Mouse (Mus musculus): ENCODE data around the gene Dnm2.

Gene Dnm2

DNA sequence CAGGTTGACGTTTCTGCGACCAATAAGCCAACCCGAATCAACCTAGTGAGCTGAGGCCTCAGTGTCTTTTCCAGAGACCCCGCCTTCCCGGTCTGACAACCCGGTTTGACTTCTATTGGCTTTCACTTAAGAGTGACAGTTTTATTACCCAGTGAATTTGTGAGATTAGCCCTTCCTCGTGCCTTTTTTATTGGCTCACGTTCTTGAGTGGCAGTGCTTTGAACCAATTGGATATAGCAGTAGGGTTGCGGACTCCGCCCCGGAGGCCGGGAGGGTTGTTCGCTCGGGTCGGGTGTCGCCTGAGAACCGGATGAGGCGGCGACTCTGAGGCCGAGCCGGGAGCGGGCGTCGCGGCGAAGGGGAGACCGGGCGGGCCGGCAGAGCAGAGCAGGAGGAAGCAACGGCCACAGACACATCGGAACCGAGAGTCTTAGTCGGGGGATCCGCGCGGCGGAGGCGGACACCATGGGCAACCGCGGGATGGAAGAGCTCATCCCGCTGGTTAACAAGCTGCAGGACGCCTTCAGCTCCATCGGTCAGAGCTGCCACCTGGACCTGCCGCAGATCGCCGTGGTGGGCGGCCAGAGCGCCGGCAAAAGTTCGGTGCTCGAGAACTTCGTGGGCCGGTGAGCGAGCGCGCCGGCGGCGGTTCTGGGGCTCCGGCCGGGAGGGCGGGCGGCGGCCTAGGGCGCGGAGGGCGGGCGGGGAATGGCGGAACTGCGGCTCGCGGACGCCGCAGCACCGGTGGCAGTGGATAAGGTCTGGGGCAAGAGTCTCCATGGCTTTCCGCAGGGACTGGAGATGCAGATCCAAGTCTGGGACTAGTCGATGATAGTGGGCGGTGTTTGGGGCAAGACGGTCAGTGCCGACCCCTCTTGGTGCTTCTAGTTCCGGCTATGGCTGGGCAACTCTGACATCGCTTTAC, at the start of gene Dnm2:
TSS of gene Dnm2 (plus strand) at position 278 of the 925 bp plus-strand sequence.
- peak; percentile 100 for DNase-seq

GRCm38 (mm10) chr9:21379195-21379594, 45.5 kb upstream of the Dnm2 start:
- DNase-seq = peak; percentile 13

- DNase-seq = no peak
Observed at GRCm38 (mm10) chr9:21380868-21381267, 43.8 kb upstream of the Dnm2 start.

GRCm38 (mm10) chr9:21383966-21384365, 40.7 kb upstream of the Dnm2 start:
- no peak for DNase-seq

GRCm38 (mm10) chr9:21392646-21393175, 32.0 kb upstream of the Dnm2 start:
- DNase-seq = no peak

DNA sequence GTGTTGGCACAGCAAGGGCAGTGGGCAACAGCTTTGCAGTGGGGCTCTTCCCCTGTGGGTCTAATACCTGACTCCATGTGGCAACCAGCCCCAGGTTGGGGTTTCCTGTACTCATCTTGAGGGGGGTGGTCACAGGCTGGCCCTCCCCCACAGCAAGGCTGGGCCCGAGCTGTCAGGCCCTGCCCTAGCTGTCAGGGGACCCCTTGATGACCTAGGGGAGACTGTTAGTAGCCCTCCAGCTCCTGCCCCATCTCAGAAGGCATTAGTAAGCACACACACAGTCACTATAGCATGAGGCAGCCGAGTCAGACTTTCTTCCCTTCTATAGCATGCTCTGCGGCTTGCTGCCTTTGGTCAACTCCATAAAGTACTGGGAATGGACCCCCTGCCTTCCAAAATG, 29.0 kb upstream of the Dnm2 start:
- no peak for DNase-seq

- DNase-seq = no peak
Observed at GRCm38 (mm10) chr9:21397170-21397569, 27.5 kb upstream of the Dnm2 start.

- no peak for DNase-seq
Observed at GRCm38 (mm10) chr9:21401042-21401441, 23.7 kb upstream of the Dnm2 start.

DNA sequence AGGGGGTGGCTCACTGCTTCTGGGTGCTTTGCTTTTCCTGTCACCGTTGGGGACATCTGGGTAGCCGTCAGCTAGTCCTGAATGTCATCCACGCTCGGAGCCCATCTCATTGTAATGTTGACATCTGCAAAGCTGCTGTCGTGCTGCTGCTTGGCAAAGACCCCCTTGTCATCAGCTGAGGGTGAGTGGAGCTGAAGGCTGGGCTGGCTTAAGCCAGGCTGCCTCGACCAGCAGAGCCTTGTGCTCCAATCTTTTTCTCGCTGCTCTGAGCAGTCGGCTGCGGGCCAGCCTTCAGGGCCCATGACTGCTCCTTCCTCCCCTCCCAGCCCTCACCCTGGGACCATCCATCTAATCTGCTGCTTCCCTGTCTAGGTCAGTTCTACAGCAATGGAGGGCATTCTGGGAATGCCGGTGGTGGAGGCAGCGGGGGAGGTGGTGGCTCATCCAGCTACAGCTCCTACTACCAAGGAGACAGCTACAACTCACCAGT, 21.9 kb upstream of the Dnm2 start:
- no peak for DNase-seq

- no peak for DNase-seq
Observed at GRCm38 (mm10) chr9:21403745-21404144, 21.0 kb upstream of the Dnm2 start.

- DNase-seq = no peak
Observed at GRCm38 (mm10) chr9:21405525-21405924, 19.2 kb upstream of the Dnm2 start.

DNA sequence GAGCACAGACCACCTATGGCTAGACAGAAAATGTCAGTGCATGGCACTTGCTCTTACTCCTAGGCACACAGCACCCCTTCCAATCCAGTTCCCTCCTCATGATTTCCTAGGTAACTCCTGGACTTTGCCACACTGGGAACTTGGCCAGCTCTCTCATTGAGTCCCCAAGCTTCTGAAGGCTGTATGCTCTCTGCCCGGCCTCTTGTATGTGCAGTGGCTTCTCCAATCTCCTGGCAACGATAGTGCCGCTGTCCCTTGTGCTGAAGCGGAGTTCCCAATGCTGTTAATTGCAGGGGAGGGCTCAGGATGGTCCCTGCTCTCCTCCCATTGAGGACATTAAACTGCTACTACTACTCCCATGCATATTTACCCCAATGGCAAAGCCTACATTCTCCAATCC, 16.8 kb upstream of the Dnm2 start:
- DNase-seq = peak; percentile 56

GRCm38 (mm10) chr9:21408624-21409023, 16.1 kb upstream of the Dnm2 start:
- DNase-seq = no peak

- peak; percentile 92 for DNase-seq
Observed at GRCm38 (mm10) chr9:21409592-21410317, 15.0 kb upstream of the Dnm2 start.

- peak; percentile 94 for DNase-seq
Observed at GRCm38 (mm10) chr9:21411669-21412550, 12.8 kb upstream of the Dnm2 start, which contains the start of gene Qtrt1. Qtrt1 (plus strand) TSS chr9:21411837.

DNA sequence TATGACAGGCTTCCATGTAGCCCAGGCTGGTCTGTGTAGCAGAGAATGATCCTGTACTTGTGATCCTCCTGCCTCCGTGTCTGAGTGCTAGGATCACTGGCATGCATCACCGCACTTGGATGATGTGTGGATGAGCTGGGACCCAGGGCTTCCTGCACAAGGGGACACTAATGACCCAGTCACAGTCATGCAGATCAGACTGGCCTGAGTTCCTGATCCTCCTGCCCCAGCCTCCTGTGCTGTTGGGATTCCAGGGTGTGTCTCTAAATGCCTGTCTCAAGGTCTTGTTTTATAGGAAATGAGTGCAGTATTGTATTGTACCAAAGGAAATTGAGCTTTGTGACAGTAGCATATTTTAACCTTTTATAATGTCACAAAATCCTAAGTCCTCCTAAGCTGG, 6.8 kb upstream of the Dnm2 start:
- DNase-seq = no peak

DNA sequence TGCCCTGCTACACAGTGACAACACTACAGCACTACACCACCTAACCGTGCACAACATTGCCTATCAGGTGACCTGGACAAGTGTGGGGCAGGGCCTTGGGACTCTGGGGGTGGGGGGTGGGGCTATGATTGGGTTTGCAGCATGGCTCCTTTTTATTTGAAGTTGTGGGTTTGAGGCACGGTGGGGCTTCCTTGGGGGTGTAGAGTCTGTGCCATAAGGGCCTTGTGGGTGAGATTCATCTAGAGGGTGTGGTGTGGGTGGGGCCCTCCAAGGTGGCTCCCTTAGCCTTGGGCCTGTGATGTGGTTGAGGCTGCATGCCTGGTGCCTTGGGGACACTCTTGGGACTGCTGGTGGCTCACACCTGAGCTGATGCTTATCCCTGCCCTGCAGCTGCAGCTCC, 5.1 kb upstream of the Dnm2 start:
- DNase-seq = no peak

GRCm38 (mm10) chr9:21425556-21425945, 843 bp downstream of the Dnm2 start:
- no peak for DNase-seq

- DNase-seq = peak; percentile 74
Observed at GRCm38 (mm10) chr9:21426013-21426412, 1.3 kb downstream of the Dnm2 start.

DNA sequence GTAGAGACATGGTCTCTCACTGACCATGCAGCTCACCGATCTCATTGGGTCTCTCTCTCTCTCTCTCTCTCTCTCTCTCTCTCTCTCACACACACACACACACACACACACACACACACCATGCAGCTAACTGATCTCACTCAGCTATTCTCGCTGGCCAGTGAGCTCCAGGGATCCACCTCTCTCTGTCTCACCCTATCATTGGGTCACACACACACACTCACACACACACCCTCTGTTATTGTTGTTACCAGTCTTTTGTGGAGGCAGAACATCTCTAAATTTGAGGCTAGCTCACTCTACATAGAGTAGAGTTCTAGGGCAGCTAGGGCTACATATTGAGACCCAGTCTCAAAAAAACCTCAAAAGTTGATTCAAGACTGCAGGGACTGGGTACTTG, 1.8 kb downstream of the Dnm2 start:
- no peak for DNase-seq

DNA sequence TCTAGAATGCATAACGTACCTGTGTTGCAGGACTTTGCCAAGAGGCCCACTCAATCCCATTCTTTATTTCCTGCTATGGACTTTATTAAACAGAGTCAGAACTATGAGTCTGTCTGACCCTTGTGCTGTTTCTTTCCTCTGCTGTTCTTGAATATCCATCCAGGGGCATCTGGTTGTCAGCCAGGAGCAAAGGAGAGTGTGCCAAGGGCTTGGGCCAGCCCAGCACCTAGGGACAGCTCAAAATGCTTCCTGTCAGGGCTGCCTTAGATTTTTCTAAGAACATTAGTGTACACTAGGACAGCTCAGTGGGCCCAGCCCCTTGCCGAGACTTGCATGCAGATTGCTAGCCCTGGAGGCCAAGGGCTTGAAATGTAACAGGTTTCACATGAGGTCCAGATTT, 3.1 kb downstream of the Dnm2 start:
- DNase-seq = peak; percentile 41

DNA sequence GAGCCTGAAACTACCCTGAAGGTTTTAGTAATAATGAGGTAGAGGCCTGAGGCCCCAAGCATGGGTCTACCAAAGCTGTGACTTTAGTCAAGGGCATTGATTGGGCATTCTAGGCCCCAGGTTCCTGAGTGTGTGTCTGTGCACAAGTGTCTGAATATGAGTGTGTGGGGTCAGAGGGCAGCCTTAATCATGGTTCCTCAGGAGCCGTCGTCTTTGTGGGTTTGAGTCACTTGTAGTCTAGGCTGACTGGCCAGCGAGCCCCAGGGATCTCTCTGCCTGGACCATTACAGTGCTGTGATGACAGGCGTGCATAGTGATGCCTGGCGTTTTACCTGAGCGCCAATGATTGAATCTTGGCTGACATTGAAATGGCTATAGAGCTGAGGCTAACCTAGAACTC, 3.5 kb downstream of the Dnm2 start:
- no peak for DNase-seq

GRCm38 (mm10) chr9:21430724-21431123, 6.0 kb downstream of the Dnm2 start:
- no peak for DNase-seq

All from lung, postnatal 36 days (tissue).